Mouse (Mus musculus) induced T-regulatory cell, adult 2 months (primary cell): ENCODE measurements around the gene 1700013G24Rik.
"Not testable (repeated sequence)": the region's sequence is repeated elsewhere in the genome, so short reads cannot be mapped to it uniquely, and the experiment has no call there.

Experiments
- DNase-seq: peaks from one replicate; pipeline ENCODE4 v3.0.0-alpha.2; 2012; ENCODE audit warnings: low read depth

Gene 1700013G24Rik

GRCm38 (mm10) chr4:137453234-137453767, at the start of gene 1700013G24Rik:
1700013G24Rik (plus strand) TSS chr4:137453284.
- DNase-seq = no peak

- no peak for DNase-seq
These were observed 47.5 kb upstream of the 1700013G24Rik start for GRCm38 (mm10) chr4:137405571-137405970.

- no peak for DNase-seq
These were observed 43.4 kb upstream of the 1700013G24Rik start, which contains the start of gene Cela3a for GRCm38 (mm10) chr4:137409691-137410090. Cela3a (minus strand) TSS chr4:137409791.

- DNase-seq = not testable (repeated sequence)
These were observed 40.8 kb upstream of the 1700013G24Rik start for GRCm38 (mm10) chr4:137412185-137412709.

GRCm38 (mm10) chr4:137414936-137415335, 38.1 kb upstream of the 1700013G24Rik start:
- DNase-seq = no peak

- DNase-seq = peak; percentile 46
These were observed 35.1 kb upstream of the 1700013G24Rik start for GRCm38 (mm10) chr4:137417712-137418564.

- no peak for DNase-seq
These were observed 22.6 kb upstream of the 1700013G24Rik start, which contains the start of gene Cela3b for GRCm38 (mm10) chr4:137430502-137430901. Cela3b (minus strand) TSS chr4:137430540.

GRCm38 (mm10) chr4:137432700-137433550, 20.2 kb upstream of the 1700013G24Rik start:
- not testable (repeated sequence) for DNase-seq

- no peak for DNase-seq
These were observed 16.0 kb upstream of the 1700013G24Rik start for GRCm38 (mm10) chr4:137436979-137437669.

- DNase-seq = no peak
These were observed 14.2 kb upstream of the 1700013G24Rik start for GRCm38 (mm10) chr4:137438842-137439241.

GRCm38 (mm10) chr4:137441332-137441731, 11.8 kb upstream of the 1700013G24Rik start:
- DNase-seq = peak; percentile 8

- DNase-seq = peak; percentile 59
These were observed 9.5 kb upstream of the 1700013G24Rik start for GRCm38 (mm10) chr4:137443625-137444024.

- DNase-seq = no peak
These were observed 7.2 kb upstream of the 1700013G24Rik start for GRCm38 (mm10) chr4:137445881-137446280.

- DNase-seq = no peak
These were observed 5.5 kb upstream of the 1700013G24Rik start for GRCm38 (mm10) chr4:137447363-137448196.

- no peak for DNase-seq
These were observed 4.9 kb upstream of the 1700013G24Rik start for GRCm38 (mm10) chr4:137448197-137448596.

GRCm38 (mm10) chr4:137448641-137449040, 4.4 kb upstream of the 1700013G24Rik start:
- DNase-seq = no peak

GRCm38 (mm10) chr4:137449132-137449531, 4.0 kb upstream of the 1700013G24Rik start:
- DNase-seq = no peak

- DNase-seq = no peak
These were observed 3.4 kb upstream of the 1700013G24Rik start for GRCm38 (mm10) chr4:137449715-137450114.

GRCm38 (mm10) chr4:137452190-137452589, 894 bp upstream of the 1700013G24Rik start:
- DNase-seq = no peak

GRCm38 (mm10) chr4:137454582-137454981, 1.5 kb downstream of the 1700013G24Rik start:
- no peak for DNase-seq
